Mouse (Mus musculus): ENCODE results near the gene Ier2.

Gene Ier2

GRCm38 (mm10) chr8:84662581-84663065 is at the start of gene Ier2:
Gene Ier2 (minus strand): TSS chr8:84662852.
- CTCF ChIA-PET = no interaction called here

DNA sequence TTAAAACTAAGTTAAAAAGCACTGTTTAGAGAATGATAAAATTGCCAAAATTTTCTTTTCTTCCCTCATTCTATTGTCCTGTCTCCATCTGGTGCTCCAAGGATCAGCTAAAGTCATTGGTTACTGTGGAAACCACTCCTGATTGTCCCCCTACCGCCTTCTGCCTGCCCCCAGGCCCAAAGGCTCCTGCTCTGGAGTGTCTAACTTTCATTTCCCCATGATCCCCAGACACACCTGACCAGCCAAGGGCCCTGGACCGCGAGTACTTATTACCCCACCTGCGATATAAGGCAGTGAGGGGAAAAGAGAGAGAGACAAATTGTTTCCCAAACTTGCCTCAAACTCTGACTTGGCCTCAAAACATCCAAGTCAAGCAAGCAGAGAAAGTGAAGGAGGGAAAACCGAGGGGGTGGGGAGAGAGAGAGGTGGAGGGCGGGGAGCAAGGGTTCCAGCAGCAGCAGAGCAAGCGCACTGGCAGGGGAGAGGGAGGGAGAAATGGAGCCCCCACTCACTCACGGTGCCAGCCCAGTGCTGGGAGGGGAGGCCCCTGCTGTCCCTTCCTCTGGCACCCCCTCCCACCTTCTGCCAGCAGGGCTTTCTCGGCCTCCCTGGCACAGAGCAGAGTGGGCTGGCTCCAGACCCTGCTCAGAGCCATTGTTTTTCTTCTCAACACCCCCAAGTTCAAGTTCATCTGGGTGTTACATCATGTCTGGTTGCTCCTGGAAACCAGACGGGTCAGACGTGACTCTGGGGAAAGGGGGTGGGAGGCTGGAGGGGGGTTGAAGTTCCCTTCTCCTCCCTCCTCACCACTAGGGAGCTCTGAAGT is 49.5 kb upstream of the Ier2 start:
- CTCF ChIA-PET = interaction anchor here (0.9 kb wide), 1 partner anchor 14 kb away, joined by 5 read pairs; no protein-coding TSS in a partner anchor

DNA sequence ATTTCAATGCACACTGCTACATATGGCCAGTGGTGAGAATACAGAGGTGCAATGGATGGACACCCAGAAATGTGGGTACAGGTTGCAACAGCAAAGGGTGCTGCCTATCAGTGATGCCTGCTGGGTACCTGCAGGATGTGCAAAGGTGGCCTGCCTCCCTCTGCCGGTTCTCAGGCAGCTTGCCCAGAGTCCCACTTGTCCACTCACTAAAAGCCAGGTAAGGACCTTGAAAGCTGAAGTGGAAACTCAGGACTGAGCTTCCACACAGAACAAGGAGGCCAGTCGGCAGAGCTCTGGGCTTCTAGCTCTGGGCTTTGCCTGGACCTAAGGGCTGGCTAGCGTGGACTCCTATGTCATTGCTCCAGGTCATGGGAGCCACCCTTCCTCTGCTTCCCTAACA is 48.7 kb upstream of the Ier2 start:
- CTCF ChIA-PET = interaction anchor here (0.9 kb wide), 1 partner anchor 14 kb away, joined by 5 read pairs; no protein-coding TSS in a partner anchor

- CTCF ChIA-PET = interaction anchor here (0.7 to 2.3 kb wide), 2 partner anchors 88 to 103 kb away, joined by 3 to 16 read pairs; no protein-coding TSS in a partner anchor
These were observed 47.3 kb upstream of the Ier2 start for GRCm38 (mm10) chr8:84709931-84710330.

DNA sequence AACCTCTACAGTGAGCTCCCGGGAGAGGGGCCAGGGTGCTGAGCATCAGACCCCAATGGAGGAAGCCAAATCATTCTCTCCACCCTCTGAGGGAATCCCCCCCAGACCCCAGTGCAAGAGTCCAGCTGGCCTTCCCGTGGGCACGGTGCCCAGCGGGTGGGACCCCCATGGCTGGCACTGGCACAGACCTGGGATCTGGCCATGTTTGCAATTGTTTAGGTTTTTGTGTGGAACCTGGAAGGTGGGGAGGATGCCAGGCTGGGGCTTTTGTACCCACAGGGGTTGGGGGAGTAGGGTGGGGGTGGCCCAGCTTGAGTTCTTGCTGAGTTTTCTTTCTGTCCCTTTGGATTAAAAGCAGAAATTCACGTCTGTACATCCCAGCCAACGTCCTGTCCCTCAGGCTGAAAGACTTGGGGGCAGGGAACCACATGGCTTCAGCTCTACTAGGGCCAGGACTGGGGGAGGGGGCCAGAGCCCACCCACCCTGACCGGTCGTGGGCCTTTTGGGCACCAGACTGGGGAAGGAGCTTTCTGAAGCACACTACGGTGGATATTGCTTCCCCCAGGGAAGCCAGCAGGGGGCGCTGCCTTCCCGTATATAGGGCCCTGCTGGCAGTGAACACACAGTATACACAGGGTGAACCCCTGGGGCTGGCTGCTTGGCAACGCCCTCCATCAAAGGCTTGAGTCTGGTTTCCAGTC is 46.3 kb upstream of the Ier2 start:
- CTCF ChIA-PET = interaction anchor here (0.5 to 2.3 kb wide), 7 partner anchors 9 to 140 kb away, joined by 3 to 16 read pairs (median 3); no protein-coding TSS in a partner anchor

GRCm38 (mm10) chr8:84708071-84708541 is 45.5 kb upstream of the Ier2 start:
- CTCF ChIA-PET = interaction anchor here (0.5 to 2.3 kb wide), 8 partner anchors 9 to 107 kb away, joined by 3 to 16 read pairs (median 5); no protein-coding TSS in a partner anchor

DNA sequence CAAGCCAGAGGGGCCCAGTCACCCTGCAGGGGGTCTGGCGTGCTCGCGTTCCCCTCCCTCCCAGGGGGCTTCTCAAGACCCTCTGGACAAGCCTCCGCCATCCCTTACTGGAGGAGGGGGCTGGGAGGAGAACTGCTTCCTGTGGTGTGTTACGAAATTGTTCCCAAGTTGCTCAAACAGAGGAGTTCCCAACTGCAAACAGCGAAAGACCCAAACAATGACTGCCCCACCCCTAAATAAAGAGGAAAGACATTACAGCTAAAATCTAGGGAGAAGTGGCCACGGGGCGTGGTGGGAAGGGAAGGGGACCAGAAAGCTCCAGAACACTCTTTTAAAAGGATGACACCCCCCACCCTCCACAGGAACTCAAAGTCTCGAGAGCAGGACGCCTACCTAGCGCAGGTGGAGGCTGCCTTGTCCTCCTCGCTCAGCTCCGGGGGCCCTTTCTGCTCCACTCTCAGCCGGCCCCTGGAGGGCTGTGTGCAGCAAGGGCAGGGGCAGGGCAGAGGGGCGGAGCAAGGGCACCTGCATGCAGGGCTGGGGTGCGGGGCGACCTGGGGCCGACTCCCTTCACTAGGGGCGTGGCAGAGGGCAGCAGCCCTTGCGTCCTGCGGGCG is 44.7 kb upstream of the Ier2 start:
- CTCF ChIA-PET = interaction anchor here (0.8 to 2.3 kb wide), 5 partner anchors 12 to 108 kb away, joined by 3 to 16 read pairs (median 5); partner anchors contain the start of gene Nacc1

DNA sequence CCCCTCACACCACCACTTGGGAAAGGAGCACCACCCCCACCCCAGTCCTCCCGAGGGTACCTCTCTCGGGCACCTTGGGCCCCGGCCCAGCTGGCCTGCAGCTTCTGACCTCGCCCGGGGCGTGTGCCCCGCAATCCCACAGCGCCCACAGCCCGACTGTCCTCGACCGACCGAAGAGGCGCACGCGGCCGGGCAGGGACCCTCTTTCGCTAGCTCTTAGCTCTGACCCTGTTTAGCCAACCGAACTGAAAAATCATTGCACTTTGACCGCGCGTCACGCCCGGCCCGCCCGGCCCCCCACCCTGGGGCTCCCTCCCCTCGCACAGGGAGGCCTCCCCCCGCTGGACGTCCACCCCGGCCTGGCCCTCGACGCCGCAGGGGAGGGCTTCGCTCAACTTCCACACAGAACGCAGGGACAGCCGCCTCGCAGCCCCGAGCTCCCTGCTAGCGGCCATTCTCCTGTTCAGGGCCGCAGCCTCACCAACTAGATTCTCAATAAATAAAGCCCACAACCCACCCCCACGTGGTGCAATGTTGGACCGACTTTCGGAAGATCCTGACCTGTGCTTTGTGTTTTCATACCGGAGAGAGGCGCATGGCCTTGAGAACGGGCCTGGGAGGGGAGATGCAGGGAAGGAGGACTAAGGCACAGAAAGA is 44.1 kb upstream of the Ier2 start:
- CTCF ChIA-PET = interaction anchor here (0.6 to 1.7 kb wide), 8 partner anchors 16 to 320 kb away, joined by 3 to 11 read pairs (median 4); partner anchors contain the start of genes Nacc1 and Trir

- CTCF ChIA-PET = interaction anchor here (0.6 to 1.0 kb wide), 5 partner anchors 14 to 321 kb away, joined by 3 to 11 read pairs (median 5); partner anchors contain the start of gene Trir
These were observed 43.3 kb upstream of the Ier2 start for GRCm38 (mm10) chr8:84705960-84706359.

DNA sequence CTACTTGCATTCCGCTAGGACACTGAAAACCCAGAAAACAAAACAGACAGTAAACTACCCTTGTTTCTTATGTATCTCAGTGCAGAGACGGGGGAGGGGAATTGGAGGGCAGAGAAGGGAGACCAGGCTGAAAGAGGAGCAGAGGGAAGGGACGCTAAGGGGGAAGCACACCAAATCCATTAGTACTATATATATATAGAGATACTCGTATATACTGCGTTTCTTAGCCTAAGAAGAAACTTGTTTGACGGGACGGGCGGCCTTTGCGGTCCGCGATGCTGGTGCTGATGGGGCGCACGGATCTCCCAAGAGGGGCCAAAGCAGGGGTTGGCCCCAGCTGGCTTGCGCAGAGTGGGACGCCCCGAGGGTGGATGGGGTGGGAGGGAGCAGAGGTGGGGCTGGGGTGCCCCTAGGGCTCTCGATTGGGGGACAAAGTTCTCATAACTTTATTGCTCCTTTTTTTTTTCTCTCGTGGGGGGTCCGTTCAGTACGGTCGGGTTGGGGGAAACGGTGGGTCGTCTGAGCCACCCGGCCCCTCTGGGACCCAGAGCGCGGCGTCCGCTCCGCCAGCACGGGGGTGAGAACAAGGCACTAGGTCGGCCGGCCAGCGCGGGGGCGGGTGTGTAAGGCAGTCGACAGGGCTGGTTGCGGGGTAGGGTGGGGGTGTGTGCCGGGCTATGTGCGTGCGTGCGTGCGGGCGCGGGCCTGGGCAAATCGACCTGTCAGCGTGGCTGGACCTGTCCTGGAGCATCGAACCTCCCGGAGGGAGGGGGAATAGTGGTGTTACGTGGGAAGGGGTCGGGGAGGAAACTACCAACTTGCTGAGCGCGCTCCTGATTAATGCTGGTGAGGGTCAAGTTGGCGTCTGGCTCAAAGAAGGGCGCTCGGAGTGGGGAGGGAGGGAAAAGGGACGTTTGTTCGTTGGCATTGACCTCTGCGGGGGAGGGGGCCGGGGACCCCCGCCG is 42.5 kb upstream of the Ier2 start:
- CTCF ChIA-PET = no interaction called here

GRCm38 (mm10) chr8:84704356-84704755 is 41.7 kb upstream of the Ier2 start:
- CTCF ChIA-PET = interaction anchor here (1.0 kb wide), 1 partner anchor 14 kb away, joined by 3 read pairs; no protein-coding TSS in a partner anchor

DNA sequence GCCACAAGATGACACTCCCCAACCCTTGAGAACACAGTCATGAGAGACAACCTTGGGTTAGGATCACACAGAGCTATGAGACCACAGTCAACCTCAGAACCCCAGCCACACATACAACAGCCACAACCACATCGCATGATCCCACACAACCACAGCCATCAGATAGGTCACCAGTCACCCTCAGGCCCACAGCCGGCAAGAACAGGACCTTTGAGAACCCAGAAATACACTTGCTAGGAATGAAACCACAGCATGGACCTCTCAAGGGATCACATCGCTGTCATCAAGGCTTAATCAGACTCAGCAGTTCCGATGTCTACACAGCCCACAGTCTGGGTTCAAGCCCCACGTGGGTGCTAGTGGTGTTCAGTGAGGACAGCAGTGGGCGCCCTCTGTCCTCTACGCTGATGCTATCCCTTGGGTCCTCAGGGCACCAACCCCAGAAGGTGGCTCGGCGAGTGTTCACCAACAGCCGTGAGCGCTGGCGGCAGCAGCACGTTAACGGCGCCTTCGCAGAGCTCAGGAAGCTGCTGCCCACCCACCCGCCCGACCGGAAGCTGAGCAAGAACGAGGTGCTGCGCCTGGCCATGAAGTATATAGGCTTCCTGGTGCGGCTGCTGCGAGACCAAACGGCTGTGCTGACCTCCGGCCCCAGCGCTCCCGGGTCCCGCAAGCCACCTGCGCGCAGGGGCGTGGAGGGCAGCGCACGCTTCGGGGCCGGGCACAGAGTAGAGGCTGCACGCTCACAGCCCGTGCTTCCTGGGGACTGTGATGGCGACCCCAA is 41.0 kb upstream of the Ier2 start:
- CTCF ChIA-PET = interaction anchor here (1.0 kb wide), 1 partner anchor 13 kb away, joined by 3 read pairs; no protein-coding TSS in a partner anchor

- CTCF ChIA-PET = interaction anchor here (0.6 kb wide), 1 partner anchor 125 kb away, joined by 4 read pairs; no protein-coding TSS in a partner anchor
These were observed 40.4 kb upstream of the Ier2 start for GRCm38 (mm10) chr8:84702963-84703465.

DNA sequence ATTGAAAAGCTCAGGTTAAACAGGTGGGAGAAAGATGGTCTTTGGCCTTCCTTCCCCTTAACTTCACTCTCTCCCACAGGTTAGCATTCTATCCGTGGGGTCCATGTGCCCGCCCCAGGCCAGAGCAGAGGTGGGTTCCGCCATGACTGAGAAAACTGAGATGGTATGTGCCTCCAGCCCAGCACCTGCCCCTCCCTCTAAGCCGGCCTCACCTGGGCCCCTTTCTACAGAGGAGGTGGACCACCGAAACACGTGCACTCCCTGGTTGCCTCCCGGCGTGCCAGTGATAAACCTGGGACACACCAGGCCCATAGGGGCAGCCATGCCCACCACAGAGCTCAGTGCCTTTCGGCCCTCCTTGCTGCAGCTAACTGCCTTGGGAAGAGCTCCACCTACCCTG is 39.9 kb upstream of the Ier2 start:
- CTCF ChIA-PET = interaction anchor here (0.6 kb wide), 1 partner anchor 126 kb away, joined by 4 read pairs; no protein-coding TSS in a partner anchor

DNA sequence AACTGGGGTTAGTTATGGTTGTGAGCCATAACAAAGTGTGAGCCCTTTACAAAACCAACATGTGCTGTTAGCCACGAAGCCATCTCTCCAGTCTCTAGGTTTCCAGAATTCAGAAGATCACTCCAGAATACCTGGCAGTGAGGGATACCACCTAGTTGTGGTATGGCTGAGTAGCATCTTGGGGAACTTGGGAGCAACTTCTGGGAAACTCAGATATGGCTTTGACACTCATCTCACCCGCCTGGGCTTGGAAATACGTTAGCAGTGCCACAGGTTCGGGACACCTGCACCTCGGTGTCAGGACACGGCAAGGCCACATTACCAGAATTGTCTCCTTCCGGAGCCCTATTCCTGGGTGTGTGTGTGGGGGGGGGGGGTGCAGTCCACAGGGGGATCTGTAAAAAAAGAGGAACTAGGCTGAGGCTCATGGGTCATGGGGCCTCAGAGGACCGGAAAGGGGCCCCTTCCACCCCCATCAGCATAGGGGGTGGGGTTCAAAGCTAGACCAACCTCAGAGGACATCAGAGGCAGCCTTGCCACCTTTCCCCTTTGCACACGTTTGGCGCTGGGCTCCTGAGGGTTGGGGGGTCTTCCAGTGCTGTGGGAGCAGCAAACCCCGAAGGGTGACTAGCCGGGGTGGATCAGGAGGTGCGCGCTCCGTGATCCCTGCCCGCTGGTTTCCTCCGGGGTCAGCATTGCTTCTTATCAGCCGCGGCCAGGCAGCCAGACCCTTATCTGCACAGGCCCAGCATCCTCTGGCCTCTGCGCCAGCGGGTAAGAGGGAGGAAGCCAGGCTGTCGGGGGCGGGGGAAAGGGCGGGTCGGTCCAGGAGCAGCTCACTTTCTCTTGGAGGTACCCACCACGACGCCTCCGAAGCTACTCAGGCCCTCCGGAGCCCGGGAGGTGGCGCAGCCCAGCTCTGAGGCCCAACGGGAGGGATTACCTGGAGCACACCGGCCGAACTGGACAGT is 38.6 kb upstream of the Ier2 start, which contains the start of gene Lyl1:
Lyl1 (plus strand) TSS at position 517 of the 971 bp plus-strand sequence.
- CTCF ChIA-PET = no interaction called here

DNA sequence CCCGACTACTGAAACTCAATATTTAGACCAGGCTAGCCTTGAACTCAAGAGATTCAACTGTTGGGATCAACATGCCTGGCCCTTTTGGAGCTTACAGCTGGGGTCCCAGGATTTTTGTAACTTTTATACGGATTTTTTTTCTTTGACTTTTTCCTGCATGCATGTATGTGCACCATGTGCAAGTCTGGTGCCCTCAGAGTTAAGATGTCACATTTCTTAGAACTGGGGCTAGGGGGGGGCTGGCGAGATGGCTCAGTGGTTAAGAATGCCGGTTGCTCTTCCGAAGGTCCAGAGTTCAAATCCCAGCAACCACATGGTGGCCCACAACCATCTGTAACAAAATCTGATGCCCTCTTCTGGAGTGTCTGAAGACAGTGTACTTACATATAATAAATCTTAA is 37.9 kb upstream of the Ier2 start:
- CTCF ChIA-PET = no interaction called here

DNA sequence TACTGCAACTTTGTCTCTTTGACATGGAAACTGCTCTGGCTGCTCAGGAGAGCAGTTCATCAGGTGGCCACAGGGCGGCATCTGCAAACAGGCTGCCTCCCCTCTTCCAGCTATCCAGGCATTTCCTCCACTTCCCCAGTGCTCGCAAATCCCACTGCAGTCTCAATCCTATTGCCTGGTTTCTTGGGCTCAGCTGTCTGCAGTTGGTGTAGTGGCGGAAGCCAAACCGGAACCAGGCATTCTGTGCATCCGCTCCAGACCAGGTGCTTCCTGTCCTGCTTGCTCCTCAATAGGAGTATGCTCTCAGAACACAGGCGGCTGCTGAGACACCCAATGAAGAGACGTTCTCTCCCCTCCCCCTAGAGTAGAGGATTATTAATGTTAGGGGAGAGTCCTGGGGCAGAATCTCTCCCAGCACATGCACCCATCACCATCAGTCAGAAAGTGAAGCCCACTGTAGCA is 37.2 kb upstream of the Ier2 start:
- CTCF ChIA-PET = interaction anchor here (0.9 kb wide), 1 partner anchor 8 kb away, joined by 3 read pairs; no protein-coding TSS in a partner anchor

All from spleen, embryonic (tissue).